In genomic region chr14:55591331-55591891, GRCm38 (mm10) we compare ENCODE assay signal across 8 mouse cellular contexts. TPM values are rescaled to one million over a fixed set of nuclear protein-coding genes. Genes with fewer than 3 reads are reported as not detected.
DNase-seq lines count a peak whose midpoint lies in the region; ATAC-seq and TF ChIP-seq lines count a peak whose summit lies in the region.

TSS of gene Rnf31 (plus strand) at chr14:55591708.

- H3K9me3 ChIP-seq in E14TG2a.4 (ENCODE audit: low read length), result no peaks in the 10 kb centered on the region
- H3K9me3 ChIP-seq in forebrain, embryonic 11.5 days (ENCODE audit: control insufficient read depth, low read length), result no peaks in the 10 kb centered on the region
- no peaks in the 10 kb centered on the region for H3K9me3 ChIP-seq in heart, embryonic 16.5 days (replicated peaks; ENCODE audit: control insufficient read depth, low read length)
- no peaks in the 10 kb centered on the region for H3K9me3 ChIP-seq in liver, embryonic 15.5 days (replicated peaks)
- no peaks in the 10 kb centered on the region for H3K9me3 ChIP-seq in neural tube, embryonic 12.5 days

- H3K27ac ChIP-seq in forebrain, embryonic 11.5 days (ENCODE audit: low read depth, low read length), result peak within 1 kb of the TSS; percentile 81
- H3K27ac ChIP-seq in heart, embryonic 16.5 days (ENCODE audit: low read length), result peak within 1 kb of the TSS; percentile 97
- peak within 1 kb of the TSS; percentile 99 for H3K27ac ChIP-seq in liver, embryonic 15.5 days (replicated peaks)
- H3K27ac ChIP-seq in neural tube, embryonic 12.5 days, result peak within 1 kb of the TSS; percentile 67

- H3K4me3 ChIP-seq in E14TG2a.4 (replicated peaks; ENCODE audit: low read length), result peak within 1 kb of the TSS; percentile 99
- H3K4me3 ChIP-seq in forebrain, embryonic 11.5 days (ENCODE audit: low read depth, low read length), result peak within 1 kb of the TSS; percentile 88
- peak within 1 kb of the TSS; percentile 91 for H3K4me3 ChIP-seq in heart, embryonic 16.5 days (ENCODE audit: low read length)
- H3K4me3 ChIP-seq in liver, embryonic 15.5 days (replicated peaks), result peak within 1 kb of the TSS; percentile 93
- peak within 1 kb of the TSS; percentile 87 for H3K4me3 ChIP-seq in neural tube, embryonic 12.5 days

- H3K4me2 ChIP-seq in forebrain, embryonic 11.5 days (ENCODE audit: low read depth, low read length, severe bottlenecking), result peak within 1 kb of the TSS; percentile 97
- peak within 1 kb of the TSS; percentile 76 for H3K4me2 ChIP-seq in heart, embryonic 16.5 days (ENCODE audit: low read depth, low read length)
- peak within 1 kb of the TSS; percentile 94 for H3K4me2 ChIP-seq in liver, embryonic 15.5 days
- H3K4me2 ChIP-seq in neural tube, embryonic 12.5 days (replicated peaks), result peak within 1 kb of the TSS; percentile 98

- no peak for TF ChIP-seq CTCF in E14TG2a.4 (conservative IDR thresholded peaks at IDR 0.05; ENCODE audit: low read length)

- peaks cover 49% of the 10 kb centered on the region for H3K4me1 ChIP-seq in E14TG2a.4 (replicated peaks; ENCODE audit: low read depth, low read length)
- peaks cover 14% of the 10 kb centered on the region; the same call in 1 of the 2 replicates for H3K4me1 ChIP-seq in forebrain, embryonic 11.5 days (replicated peaks; ENCODE audit: control insufficient read depth, insufficient read depth, low read length)
- H3K4me1 ChIP-seq in heart, embryonic 16.5 days (ENCODE audit: control insufficient read depth, insufficient read depth, low read length), result peaks cover 19% of the 10 kb centered on the region
- H3K4me1 ChIP-seq in liver, embryonic 15.5 days (replicated peaks), result peaks cover 53% of the 10 kb centered on the region
- H3K4me1 ChIP-seq in neural tube, embryonic 12.5 days, result peaks cover 29% of the 10 kb centered on the region

- peaks cover 55% of the 10 kb centered on the region for H3K36me3 ChIP-seq in E14TG2a.4 (ENCODE audit: insufficient read depth, low read length)
- H3K36me3 ChIP-seq in forebrain, embryonic 11.5 days (ENCODE audit: control insufficient read depth, insufficient read depth, low read length), result peaks cover 5% of the 10 kb centered on the region
- H3K36me3 ChIP-seq in heart, embryonic 16.5 days (ENCODE audit: control insufficient read depth, insufficient read depth), result peaks cover 33% of the 10 kb centered on the region
- H3K36me3 ChIP-seq in liver, embryonic 15.5 days (replicated peaks), result peaks cover 45% of the 10 kb centered on the region
- H3K36me3 ChIP-seq in neural tube, embryonic 12.5 days, result peaks cover 41% of the 10 kb centered on the region

- H3K9ac ChIP-seq in forebrain, embryonic 11.5 days (ENCODE audit: low read length), result peak within 1 kb of the TSS; percentile 82
- H3K9ac ChIP-seq in heart, embryonic 16.5 days (ENCODE audit: low read length), result peak within 1 kb of the TSS; percentile 93
- H3K9ac ChIP-seq in liver, embryonic 15.5 days, result peak within 1 kb of the TSS; percentile 96
- H3K9ac ChIP-seq in neural tube, embryonic 12.5 days, result peak within 1 kb of the TSS; percentile 86

- 0% methylated on average over 33 of the region's 33 CpGs for WGBS in forebrain, embryonic 11.5 days
- under 1% methylated on average over 33 of the region's 33 CpGs for WGBS in heart, embryonic 16.5 days
- 0% methylated on average over 33 of the region's 33 CpGs for whole genome bisulfite sequencing in liver, embryonic 15.5 days (ENCODE audit: insufficient replicate concordance)
- WGBS in neural tube, embryonic 12.5 days, result under 1% methylated on average over 33 of the region's 33 CpGs

- ATAC-seq in forebrain, embryonic 11.5 days (replicated peaks; ENCODE audit: low FRiP score), result peak; percentile 90
- peak; percentile 89 for ATAC-seq in heart, embryonic 16.5 days (replicated peaks; ENCODE audit: extremely low read depth, insufficient read depth, low FRiP score)
- ATAC-seq in liver, embryonic 15.5 days (ENCODE audit: insufficient read depth), result peak; percentile 90
- peak; percentile 91 for ATAC-seq in neural tube, embryonic 12.5 days (ENCODE audit: low FRiP score, low read depth)

- peak; percentile 94 for DNase-seq in c-Kit-positive CD71-positive TER-119-negative erythroid progenitor cells, embryonic 14.5 days (ENCODE audit: low read depth)
- peak; percentile 93 for DNase-seq in forebrain, embryonic 11.5 days (ENCODE audit: low spot score)
- DNase-seq in kidney, postnatal 36 days, result peak; percentile 96 to 99
- peak; percentile 91 for DNase-seq in testis, postnatal 10 days (ENCODE audit: low spot score)

- no peaks in the 10 kb centered on the region for H3K27me3 ChIP-seq in E14TG2a.4 (ENCODE audit: insufficient read depth, low read length)
- no peaks in the 10 kb centered on the region for H3K27me3 ChIP-seq in forebrain, embryonic 11.5 days (ENCODE audit: control insufficient read depth, insufficient read depth, low read length)
- H3K27me3 ChIP-seq in heart, embryonic 16.5 days (ENCODE audit: control insufficient read depth, insufficient read depth, low read length), result no peaks in the 10 kb centered on the region
- H3K27me3 ChIP-seq in liver, embryonic 15.5 days, result no peaks in the 10 kb centered on the region
- no peaks in the 10 kb centered on the region for H3K27me3 ChIP-seq in neural tube, embryonic 12.5 days (replicated peaks)

RNA-seq across cellular contexts. Expression of gene Rnf31, which starts in this region (rescaled TPM):
- 13.7 and 18.1 TPM in 2 replicates for polyA plus RNA-seq in forebrain, embryonic 11.5 days (2014; fragmentation: Nextera tagmentation; extraction: Ambion mirVana)
- 15.7 and 18.6 TPM in 2 replicates for polyA plus RNA-seq in heart, embryonic 16.5 days (2015; fragmentation: Nextera tagmentation; extraction: Ambion mirVana)
- polyA plus RNA-seq in liver, embryonic 15.5 days (2015; fragmentation: Nextera tagmentation; extraction: Ambion mirVana), result 9.1 and 12.0 TPM in 2 replicates
- 17.8 and 21.0 TPM in 2 replicates for polyA plus RNA-seq in neural tube, embryonic 12.5 days (2016; fragmentation: Nextera tagmentation; extraction: Ambion mirVana)

Comparison
In these comparisons a context has a peak if more than half of its experiments do, and no peak if none do; other contexts are left out.
1. Peak in every context shown above with its lines: DNase-seq, ATAC-seq, H3K4me3 ChIP-seq and H3K27ac ChIP-seq.